Mouse (Mus musculus) stomach, embryonic 14.5 days (tissue): ENCODE results near the gene Rap1b. TPM values are rescaled to one million over a fixed set of nuclear protein-coding genes. Genes with fewer than 3 reads are reported as not detected.

Experiments
- ATAC-seq: fragments of 200-750 bp; cut with Nextera tagmentation; 2 replicates; pipeline ENCODE4 v1.8.0; 2017; ENCODE audit warnings: low read depth, moderate TSS enrichment; ENCODE audit not compliant: insufficient number of reproducible peaks, insufficient read depth, low FRiP score
- H3K27ac ChIP-seq: fragments of 300-500 bp; sonication (generic); 2 replicates; pipeline ENCODE4 v1.5.1; 2014; ENCODE audit warnings: mild to moderate bottlenecking, low read length, moderate library complexity, mixed read lengths
- H3K27me3 ChIP-seq: fragments of 300-500 bp; sonication (generic); 2 replicates; pipeline ENCODE4 v1.6.1; 2014; ENCODE audit warnings: low read length, control low read depth, mixed read lengths; ENCODE audit not compliant: control insufficient read depth, insufficient read depth
- H3K36me3 ChIP-seq: fragments of 300-500 bp; sonication (generic); 2 replicates; pipeline ENCODE4 v1.6.1; 2014; ENCODE audit warnings: mild to moderate bottlenecking, control low read depth, low read length, moderate library complexity, mixed read lengths; ENCODE audit not compliant: control insufficient read depth, insufficient read depth
- H3K4me1 ChIP-seq: fragments of 300-500 bp; sonication (generic); 2 replicates; pipeline ENCODE4 v1.6.1; 2014; ENCODE audit warnings: low read length, control low read depth, mixed read lengths; ENCODE audit not compliant: control insufficient read depth, insufficient read depth
- H3K4me2 ChIP-seq: fragments of 300-500 bp; sonication (generic); replicated peaks from 2 replicates; pipeline ENCODE4 v1.6.1; 2014; ENCODE audit warnings: low read depth, low read length, control low read depth
- H3K4me3 ChIP-seq: fragments of 300-500 bp; sonication (generic); 2 replicates; pipeline ENCODE4 v1.5.1; 2014; ENCODE audit warnings: low read depth, low read length, control low read depth
- H3K9ac ChIP-seq: fragments of 300-500 bp; sonication (generic); replicated peaks from 2 replicates; pipeline ENCODE4 v1.6.1; 2014; ENCODE audit warnings: low read depth, mild to moderate bottlenecking, control low read depth, low read length, moderate library complexity, mixed read lengths
- H3K9me3 ChIP-seq: fragments of 300-500 bp; sonication (generic); 2 replicates; pipeline ENCODE4 v1.6.1; 2016; ENCODE audit warnings: low read depth, low read length, control low read depth; ENCODE audit not compliant: control insufficient read depth
- WGBS: fragments of 180-500 bp; shearing (Covaris S2); extraction: QIAGEN DNeasy Blood & Tissue Kit; methylation state at CpG from one replicate; pipeline ENCODE4 v1.1.7; 2014; 5-methylcytosine and 5-hydroxymethylcytosine counted together
- polyA plus RNA-seq: library from polyadenylated mRNA; unstranded; fragments of >200 nt; fragmentation: Nextera tagmentation; extraction: Ambion mirVana; gene quantifications from 2 replicates; pipeline ENCODE4 v1.2.1, GENCODE M21; 2014

The Rap1b gene
- polyA plus RNA-seq, 1 experiment from 2014 or later = 178 TPM

DNA sequence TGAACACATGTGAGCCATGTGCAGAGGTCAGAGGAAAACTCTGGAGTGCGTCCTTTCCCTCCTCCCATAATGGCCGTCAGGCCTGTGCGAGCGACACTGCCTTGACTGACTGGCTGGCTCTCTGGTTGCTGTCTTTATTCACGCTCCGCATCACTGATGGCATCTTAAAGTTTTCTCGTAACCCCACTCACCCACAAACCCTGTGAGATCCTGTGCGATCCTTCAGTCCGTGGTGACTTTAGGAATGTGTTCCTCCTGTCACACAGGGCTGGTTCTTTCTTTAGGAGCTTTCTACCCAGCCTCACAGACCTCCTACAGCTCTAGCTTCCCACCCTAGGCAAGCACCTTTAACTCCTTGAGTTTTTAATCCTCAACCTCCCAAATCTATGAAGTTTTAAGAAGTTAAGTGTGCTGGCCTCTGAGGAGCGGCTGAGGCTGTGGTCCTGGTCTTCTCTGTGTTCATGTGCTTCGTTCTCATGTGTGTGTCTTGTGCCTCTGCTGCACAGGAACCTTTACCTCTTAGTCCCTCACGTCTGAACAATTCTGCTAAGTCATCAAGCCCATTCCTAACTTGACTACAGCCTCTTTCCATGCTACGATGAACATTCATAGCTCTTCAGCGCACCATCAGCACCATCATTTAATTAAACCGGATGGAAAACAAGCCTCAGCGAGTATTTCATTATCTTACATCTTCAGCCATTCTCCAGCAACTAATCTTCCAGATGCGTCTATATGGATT is 73.3 kb downstream of the Rap1b start:
- Histone ChIP-seq H3K27ac (no peak overlapping the region), H3K9me3 (no peaks in the 10 kb centered on the region), H3K27me3 (no peaks in the 10 kb centered on the region), H3K4me3 (no peak overlapping the region), H3K4me1 (no peaks in the 10 kb centered on the region), H3K4me2 (no peak overlapping the region), H3K36me3 (peaks cover 69% of the 10 kb centered on the region), H3K9ac (no peak overlapping the region)
- WGBS = 95% methylated on average over 17 of the region's 17 CpGs
- ATAC-seq = no peak

DNA sequence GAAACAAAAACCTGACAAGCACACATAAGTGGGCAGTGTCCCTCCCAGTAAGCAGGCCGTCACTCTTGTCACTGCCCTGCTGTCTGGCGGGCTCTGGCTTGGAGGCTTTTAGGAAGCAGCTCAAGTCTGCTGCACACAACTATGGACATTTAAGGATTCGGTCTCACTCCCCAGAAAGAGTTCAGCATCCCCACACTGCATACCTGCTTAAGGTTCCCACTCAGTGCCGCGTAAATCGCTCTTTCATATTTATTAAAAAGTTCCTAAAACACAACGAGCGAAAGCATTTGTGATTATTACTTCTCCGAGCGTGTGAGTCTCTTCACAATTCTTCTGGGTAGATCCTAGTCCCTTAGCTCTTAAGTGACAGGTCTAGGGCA is 74.7 kb downstream of the Rap1b start:
- H3K36me3 ChIP-seq = peaks cover 68% of the 10 kb centered on the region
- no peaks in the 10 kb centered on the region for H3K27me3 ChIP-seq
- WGBS = 94% methylated on average over 10 of the region's 10 CpGs
- H3K27ac ChIP-seq = no peak overlapping the region
- H3K4me1 ChIP-seq = no peaks in the 10 kb centered on the region
- ATAC-seq = no peak
- H3K9me3 ChIP-seq = no peaks in the 10 kb centered on the region
- H3K9ac ChIP-seq = no peak overlapping the region
- H3K4me2 ChIP-seq = no peak overlapping the region
- no peak overlapping the region for H3K4me3 ChIP-seq

DNA sequence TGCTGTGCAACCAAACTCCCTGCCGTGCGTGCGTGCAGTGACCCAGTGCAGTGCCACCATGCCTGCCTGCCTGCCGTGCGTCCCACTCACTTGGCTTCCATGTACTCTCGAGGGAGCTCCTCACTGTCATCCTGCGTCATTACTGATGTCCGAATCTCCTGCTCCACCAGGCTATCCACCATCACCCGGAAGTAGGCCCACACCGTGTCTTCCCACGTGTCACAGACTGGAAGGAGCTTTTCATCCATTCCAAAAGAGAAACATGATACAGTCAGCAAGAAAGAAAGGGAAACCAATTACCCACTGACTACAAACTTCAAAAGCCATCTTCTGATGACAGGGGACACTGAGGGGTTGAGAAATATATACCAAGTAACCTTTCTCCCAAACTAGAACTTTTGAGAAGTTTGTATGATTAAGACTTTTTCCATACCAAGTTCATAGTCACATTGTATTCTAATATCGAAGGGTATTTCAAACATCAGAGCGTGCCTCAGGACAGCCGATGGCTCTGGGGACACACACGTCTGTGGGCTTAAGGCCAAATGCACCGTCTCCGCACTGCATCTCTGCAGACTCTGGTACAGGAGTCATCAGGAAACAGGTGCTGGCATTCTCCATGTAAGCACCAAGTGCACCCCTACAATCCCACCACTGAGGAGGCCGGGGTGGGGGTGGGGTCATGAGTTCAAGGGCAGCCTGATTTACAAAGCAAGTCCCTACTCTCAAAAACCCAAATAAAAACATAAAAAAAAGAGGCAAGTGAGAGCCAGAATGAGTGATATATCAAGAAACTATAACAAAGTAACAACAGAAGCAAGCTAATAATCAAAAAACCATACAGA is 75.3 kb downstream of the Rap1b start:
- no peak for ATAC-seq
- no peak overlapping the region for H3K4me3 ChIP-seq
- H3K27ac ChIP-seq = no peak overlapping the region
- no peaks in the 10 kb centered on the region for H3K27me3 ChIP-seq
- no peak overlapping the region for H3K4me2 ChIP-seq
- H3K4me1 ChIP-seq = no peaks in the 10 kb centered on the region
- WGBS = 94% methylated on average over 18 of the region's 18 CpGs
- H3K36me3 ChIP-seq = peaks cover 68% of the 10 kb centered on the region
- no peak overlapping the region for H3K9ac ChIP-seq
- no peaks in the 10 kb centered on the region for H3K9me3 ChIP-seq

DNA sequence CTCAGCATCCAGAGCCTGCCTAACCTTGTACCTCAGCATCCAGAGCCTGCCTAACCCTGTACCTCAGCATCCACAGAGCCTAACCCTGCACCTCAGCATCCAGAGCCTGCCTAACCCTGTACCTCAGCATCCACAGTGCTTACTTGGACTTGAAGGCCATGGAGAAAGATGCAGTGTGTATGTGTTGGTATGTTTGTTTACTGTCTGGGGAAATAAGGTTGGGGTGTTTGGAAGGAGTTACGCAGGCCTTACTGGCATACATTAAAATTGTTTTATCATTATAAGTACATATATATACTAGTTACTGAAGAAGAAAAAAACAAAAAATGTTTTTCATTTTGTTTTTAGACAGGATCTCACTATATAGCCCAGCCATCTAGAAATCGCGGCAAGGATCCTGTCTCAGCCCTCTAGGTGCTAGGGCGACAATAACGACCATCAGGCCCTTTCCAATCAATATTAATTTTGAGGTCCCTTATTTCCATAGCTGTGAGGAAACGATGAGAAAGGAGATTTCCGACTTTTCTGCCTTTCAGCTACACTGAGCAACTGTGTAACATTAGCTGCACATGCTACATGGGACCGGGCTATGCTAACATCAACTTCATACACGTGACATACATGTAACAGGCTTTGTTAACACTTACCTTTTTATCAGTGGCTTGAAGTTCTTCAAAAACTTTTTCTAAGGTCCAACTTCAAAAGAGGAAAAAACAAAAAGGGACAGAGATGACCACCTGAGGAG is 76.1 kb downstream of the Rap1b start:
- Histone ChIP-seq H3K27ac (no peak overlapping the region), H3K9me3 (no peaks in the 10 kb centered on the region), H3K4me3 (no peak overlapping the region), H3K27me3 (no peaks in the 10 kb centered on the region), H3K4me2 (no peak overlapping the region), H3K4me1 (no peaks in the 10 kb centered on the region), H3K9ac (no peak overlapping the region), H3K36me3 (peaks cover 68% of the 10 kb centered on the region)
- no peak for ATAC-seq
- WGBS = 93% methylated on average over 9 of the region's 9 CpGs

DNA sequence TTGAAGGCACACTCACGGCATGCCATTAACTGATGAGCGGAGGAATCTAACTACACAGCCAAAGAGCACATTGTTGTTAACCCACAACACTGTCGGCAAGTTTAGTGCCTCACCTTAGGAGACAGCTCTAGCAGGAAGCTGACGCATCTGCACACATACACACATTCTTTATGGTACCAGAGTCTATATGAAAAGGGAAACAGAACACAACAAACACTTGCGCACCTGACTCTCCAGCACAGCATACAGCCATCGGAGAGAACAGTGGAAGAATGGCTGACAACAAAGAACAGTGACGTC is 77.7 kb downstream of the Rap1b start:
- no peak for ATAC-seq
- Histone ChIP-seq H3K9ac (no peak overlapping the region), H3K9me3 (no peaks in the 10 kb centered on the region), H3K27ac (no peak overlapping the region), H3K36me3 (peaks cover 66% of the 10 kb centered on the region), H3K4me2 (no peak overlapping the region), H3K4me1 (no peaks in the 10 kb centered on the region), H3K27me3 (no peaks in the 10 kb centered on the region), H3K4me3 (no peak overlapping the region)
- WGBS = 93% methylated on average over 7 of the region's 7 CpGs

DNA sequence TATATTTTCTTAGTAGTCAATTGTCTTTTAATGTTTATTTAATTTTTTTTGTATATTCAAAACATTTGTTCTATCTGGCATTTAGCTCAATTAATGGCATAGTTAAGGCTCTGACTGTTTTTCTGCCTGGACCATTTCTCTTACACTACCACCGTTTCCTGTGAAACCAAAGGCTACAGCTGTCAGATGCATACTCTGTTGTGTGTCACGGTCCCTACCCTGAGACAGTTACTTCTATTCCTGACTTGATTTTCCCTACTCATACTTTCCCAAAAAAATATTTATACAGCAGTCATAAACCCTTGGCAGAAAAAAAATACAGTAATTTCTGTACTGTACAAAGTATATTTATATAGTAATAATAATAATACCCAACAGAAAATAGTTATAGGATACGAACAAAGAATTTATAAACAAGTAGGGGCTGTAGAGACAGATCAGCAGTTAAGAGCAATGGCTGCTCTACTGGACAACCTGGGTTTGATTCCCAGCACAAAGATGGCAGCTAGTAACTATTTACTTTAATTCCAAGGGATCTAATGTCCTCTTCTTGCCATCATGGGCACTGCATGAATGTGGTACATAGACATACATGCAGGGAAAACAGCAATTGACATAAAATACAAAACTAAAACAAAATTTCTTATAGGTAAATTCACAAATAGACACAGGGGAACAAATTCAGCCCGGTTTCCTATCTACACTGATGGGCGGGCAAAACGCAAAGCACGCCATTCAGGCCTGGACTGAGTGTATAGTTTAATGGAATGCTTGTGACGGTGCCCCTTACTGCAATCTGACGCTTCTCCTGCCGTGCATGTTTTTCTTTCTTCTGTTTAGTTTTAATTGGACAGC is 78.3 kb downstream of the Rap1b start:
- Histone ChIP-seq H3K27ac (no peak overlapping the region), H3K9me3 (no peaks in the 10 kb centered on the region), H3K4me2 (no peak overlapping the region), H3K4me1 (no peaks in the 10 kb centered on the region), H3K4me3 (no peak overlapping the region), H3K36me3 (peaks cover 65% of the 10 kb centered on the region), H3K27me3 (no peaks in the 10 kb centered on the region), H3K9ac (no peak overlapping the region)
- no peak for ATAC-seq
- WGBS = 86% methylated on average over 10 of the region's 10 CpGs

DNA sequence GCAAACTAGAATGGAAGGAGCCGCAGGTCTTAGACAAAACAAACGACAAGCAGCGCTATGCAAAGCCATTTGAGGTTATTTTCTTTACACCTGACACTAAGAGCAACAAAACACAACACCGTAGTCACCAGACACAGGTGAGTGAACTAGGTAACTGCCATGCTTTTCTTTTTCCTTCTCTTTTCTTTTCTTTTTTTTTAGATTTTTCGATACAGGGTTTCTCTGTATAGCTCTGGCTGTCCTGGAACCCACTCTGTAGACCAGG is 79.0 kb downstream of the Rap1b start:
- H3K9ac ChIP-seq = no peak overlapping the region
- H3K4me1 ChIP-seq = no peaks in the 10 kb centered on the region
- no peaks in the 10 kb centered on the region for H3K9me3 ChIP-seq
- ATAC-seq = no peak
- H3K4me3 ChIP-seq = no peak overlapping the region
- H3K27me3 ChIP-seq = no peaks in the 10 kb centered on the region
- WGBS = 96% methylated on average over 5 of the region's 5 CpGs
- peaks cover 67% of the 10 kb centered on the region for H3K36me3 ChIP-seq
- H3K27ac ChIP-seq = no peak overlapping the region
- H3K4me2 ChIP-seq = no peak overlapping the region
